Mouse (Mus musculus): ENCODE data around the gene Creb3l4. TPM values are rescaled to one million over a fixed set of nuclear protein-coding genes. Genes with fewer than 3 reads are reported as not detected.

The Creb3l4 gene
- polyA plus RNA-seq, 1 experiment from 2014 or later: 6.8 TPM

DNA sequence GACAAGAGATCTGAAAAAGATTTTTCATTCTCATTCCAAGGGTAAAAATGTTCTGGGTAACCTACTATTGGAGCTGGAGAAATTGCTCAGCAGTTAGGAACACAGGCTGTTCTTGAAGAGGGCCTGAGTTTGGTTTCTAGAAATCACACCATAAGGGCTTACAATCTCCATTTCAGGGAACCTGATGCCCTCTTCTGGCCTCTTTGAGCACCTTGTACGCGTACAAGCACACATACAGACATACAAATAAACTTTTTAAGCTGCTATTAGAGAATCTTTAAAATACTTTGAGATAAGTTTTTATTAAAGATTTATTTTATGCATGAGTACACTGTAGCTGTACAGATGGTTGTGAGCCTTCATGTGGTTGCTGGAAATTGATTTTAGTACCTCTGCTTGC is 38.7 kb downstream of the Creb3l4 start:
- WGBS: 93% methylated on average over 2 of the region's 2 CpGs
- H3K4me2 ChIP-seq (replicated peaks; ENCODE audit: low read depth, low read length): no peak overlapping the region
- H3K36me3 ChIP-seq (ENCODE audit: insufficient read depth, low read length): peaks cover 26% of the 10 kb centered on the region
- H3K4me3 ChIP-seq (ENCODE audit: low read length): no peak overlapping the region
- H3K9me3 ChIP-seq (ENCODE audit: low read length): no peaks in the 10 kb centered on the region
- H3K27me3 ChIP-seq (ENCODE audit: insufficient read depth, low read length): no peaks in the 10 kb centered on the region
- no peak overlapping the region for H3K9ac ChIP-seq (replicated peaks; ENCODE audit: low read length)
- no peak overlapping the region for H3K27ac ChIP-seq (ENCODE audit: low read length)
- H3K4me1 ChIP-seq (ENCODE audit: insufficient read depth, low read length): 0 out of 2 replicates have a peak, but pooled peaks cover 2% of the 10 kb centered on the region
- no peak for ATAC-seq (ENCODE audit: low FRiP score, low TSS enrichment)

DNA sequence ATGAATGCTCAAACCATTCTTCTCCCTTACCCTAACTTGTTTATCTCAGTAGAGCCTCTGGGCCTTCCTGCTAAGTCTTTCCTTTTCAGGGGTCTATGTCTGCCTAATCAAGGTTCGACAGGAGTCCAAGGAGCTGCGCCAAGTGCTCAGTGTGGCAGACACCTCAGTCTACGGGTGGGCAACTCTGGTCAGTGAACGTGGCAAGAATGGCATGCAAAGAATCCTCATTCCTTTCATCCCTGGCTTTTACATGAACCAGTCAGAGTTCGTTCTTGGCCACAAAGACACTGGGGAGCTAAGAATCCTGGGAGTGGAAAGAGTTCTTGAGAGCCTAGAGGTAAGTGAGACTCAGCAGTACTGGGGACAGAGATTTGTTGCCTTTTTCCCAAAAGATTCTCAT is 39.7 kb downstream of the Creb3l4 start:
- Histone ChIP-seq H3K9me3 (ENCODE audit: low read length) (no peaks in the 10 kb centered on the region), H3K4me1 (ENCODE audit: insufficient read depth, low read length) (0 out of 2 replicates have a peak, but pooled peaks cover 2% of the 10 kb centered on the region), H3K27me3 (ENCODE audit: insufficient read depth, low read length) (no peaks in the 10 kb centered on the region), H3K4me2 (replicated peaks; ENCODE audit: low read depth, low read length) (no peak overlapping the region), H3K36me3 (ENCODE audit: insufficient read depth, low read length) (peaks cover 16% of the 10 kb centered on the region), H3K27ac (ENCODE audit: low read length) (no peak overlapping the region), H3K9ac (replicated peaks; ENCODE audit: low read length) (no peak overlapping the region), H3K4me3 (ENCODE audit: low read length) (no peak overlapping the region)
- ATAC-seq (ENCODE audit: low FRiP score, low TSS enrichment): no peak
- 63% methylated on average over 5 of the region's 5 CpGs for WGBS

DNA sequence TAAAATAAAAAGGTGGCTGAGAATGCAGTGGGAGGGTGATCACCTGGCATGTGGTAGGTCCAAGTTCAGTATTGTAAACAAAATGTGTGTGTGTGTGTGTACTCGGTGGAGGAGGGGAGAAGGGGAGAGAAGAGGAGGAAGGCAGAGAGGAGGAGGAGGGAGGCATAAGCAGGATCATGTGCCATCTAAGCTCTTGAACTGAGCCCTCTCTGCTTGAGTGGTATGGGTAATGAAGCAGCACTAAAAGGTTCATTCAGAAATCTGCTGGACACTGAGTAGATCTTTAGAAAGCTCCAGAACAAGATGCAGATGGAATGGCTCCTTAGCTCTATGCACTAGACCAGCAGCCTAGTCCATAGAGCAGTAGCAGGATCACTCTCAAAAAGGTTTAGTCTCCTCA is 40.4 kb downstream of the Creb3l4 start:
- peak; percentile 68 for ATAC-seq (ENCODE audit: low FRiP score, low TSS enrichment)
- Histone ChIP-seq H3K4me3 (ENCODE audit: low read length) (no peak overlapping the region), H3K27ac (ENCODE audit: low read length) (no peak overlapping the region), H3K4me2 (replicated peaks; ENCODE audit: low read depth, low read length) (no peak overlapping the region), H3K9me3 (ENCODE audit: low read length) (no peaks in the 10 kb centered on the region), H3K36me3 (ENCODE audit: insufficient read depth, low read length) (peaks cover 9% of the 10 kb centered on the region; the same call in 1 of the 2 replicates), H3K4me1 (ENCODE audit: insufficient read depth, low read length) (0 out of 2 replicates have a peak, but pooled peaks cover 2% of the 10 kb centered on the region), H3K27me3 (ENCODE audit: insufficient read depth, low read length) (no peaks in the 10 kb centered on the region), H3K9ac (replicated peaks; ENCODE audit: low read length) (no peak overlapping the region)
- 50% methylated on average over 1 of the region's 1 CpGs for WGBS

DNA sequence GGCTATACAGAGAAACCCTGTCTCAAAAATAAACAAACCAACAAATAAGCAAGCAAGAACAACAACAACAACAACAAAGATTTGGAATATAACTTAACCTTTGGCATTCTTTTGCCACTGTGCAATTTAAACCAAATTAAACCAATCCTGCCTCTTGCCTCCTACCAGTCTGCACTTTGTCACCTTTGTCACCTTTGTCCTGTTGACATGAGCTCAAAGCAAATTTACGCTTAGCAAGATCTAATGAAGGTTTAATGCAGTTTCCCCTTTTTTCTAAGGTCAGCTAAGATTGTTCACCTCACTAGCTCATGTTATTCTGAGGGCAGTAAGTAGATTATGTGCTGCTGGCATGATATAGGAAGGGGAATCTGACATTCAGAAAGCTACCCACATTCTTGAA is 45.8 kb downstream of the Creb3l4 start:
- no peak overlapping the region for H3K4me3 ChIP-seq (ENCODE audit: low read length)
- no peaks in the 10 kb centered on the region for H3K27me3 ChIP-seq (ENCODE audit: insufficient read depth, low read length)
- no peaks in the 10 kb centered on the region for H3K4me1 ChIP-seq (ENCODE audit: insufficient read depth, low read length)
- ATAC-seq (ENCODE audit: low FRiP score, low TSS enrichment): no peak
- no peak overlapping the region for H3K27ac ChIP-seq (ENCODE audit: low read length)
- no peaks in the 10 kb centered on the region for H3K9me3 ChIP-seq (ENCODE audit: low read length)
- WGBS: 78% methylated on average over 1 of the region's 1 CpGs
- H3K4me2 ChIP-seq (replicated peaks; ENCODE audit: low read depth, low read length): no peak overlapping the region
- H3K36me3 ChIP-seq (ENCODE audit: insufficient read depth, low read length): no peaks in the 10 kb centered on the region
- no peak overlapping the region for H3K9ac ChIP-seq (replicated peaks; ENCODE audit: low read length)

DNA sequence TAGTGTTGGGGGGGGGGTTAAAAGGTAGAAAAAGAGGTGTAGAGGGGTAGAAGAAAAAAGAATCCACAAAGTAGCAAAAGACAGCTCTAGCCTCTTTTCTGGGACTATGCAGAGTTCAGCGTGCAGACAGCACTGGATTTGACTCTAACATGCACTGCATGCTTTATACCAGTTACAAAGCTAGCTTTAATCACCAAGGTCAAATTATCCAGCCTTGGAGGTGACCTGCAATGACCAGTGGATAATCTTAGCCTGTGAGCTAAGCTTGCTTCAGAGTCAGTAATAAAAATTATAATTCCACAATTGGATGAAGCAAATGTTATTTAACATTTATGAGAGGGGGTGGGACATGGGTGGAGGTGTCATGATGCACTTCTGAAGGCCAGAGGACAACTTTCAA is 47.7 kb downstream of the Creb3l4 start:
- no peaks in the 10 kb centered on the region for H3K4me1 ChIP-seq (ENCODE audit: insufficient read depth, low read length)
- H3K9me3 ChIP-seq (ENCODE audit: low read length): no peaks in the 10 kb centered on the region
- no peak overlapping the region for H3K4me2 ChIP-seq (replicated peaks; ENCODE audit: low read depth, low read length)
- H3K4me3 ChIP-seq (ENCODE audit: low read length): no peak overlapping the region
- no peaks in the 10 kb centered on the region for H3K27me3 ChIP-seq (ENCODE audit: insufficient read depth, low read length)
- ATAC-seq (ENCODE audit: low FRiP score, low TSS enrichment): no peak
- H3K9ac ChIP-seq (replicated peaks; ENCODE audit: low read length): no peak overlapping the region
- 79% methylated on average over 1 of the region's 1 CpGs for WGBS
- H3K27ac ChIP-seq (ENCODE audit: low read length): no peak overlapping the region
- H3K36me3 ChIP-seq (ENCODE audit: insufficient read depth, low read length): no peaks in the 10 kb centered on the region

DNA sequence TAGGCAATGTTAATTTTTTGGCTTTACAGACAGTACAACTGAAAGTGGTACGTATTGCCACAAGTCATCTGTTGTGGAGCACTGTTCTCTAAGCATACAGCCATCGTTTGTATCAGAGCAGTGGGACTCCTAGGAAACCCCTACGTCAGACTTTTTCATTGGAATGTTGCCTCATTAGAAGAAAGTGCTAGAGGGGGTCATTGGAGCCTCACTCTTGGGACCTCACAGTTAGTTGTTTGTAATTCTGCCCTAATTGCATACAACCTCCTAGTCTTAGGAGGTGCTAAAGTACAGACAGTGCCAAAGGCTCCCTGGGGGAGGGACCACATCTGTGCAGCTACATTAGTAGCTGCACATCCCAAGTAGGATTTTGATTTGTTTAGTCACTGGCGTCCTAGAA is 48.6 kb downstream of the Creb3l4 start:
- Histone ChIP-seq H3K4me1 (ENCODE audit: insufficient read depth, low read length) (no peaks in the 10 kb centered on the region), H3K27ac (ENCODE audit: low read length) (no peak overlapping the region), H3K4me2 (replicated peaks; ENCODE audit: low read depth, low read length) (no peak overlapping the region), H3K9ac (replicated peaks; ENCODE audit: low read length) (no peak overlapping the region), H3K36me3 (ENCODE audit: insufficient read depth, low read length) (no peaks in the 10 kb centered on the region), H3K4me3 (ENCODE audit: low read length) (no peak overlapping the region), H3K9me3 (ENCODE audit: low read length) (no peaks in the 10 kb centered on the region), H3K27me3 (ENCODE audit: insufficient read depth, low read length) (no peaks in the 10 kb centered on the region)
- WGBS: 50% methylated on average over 4 of the region's 4 CpGs
- ATAC-seq (ENCODE audit: low FRiP score, low TSS enrichment): no peak

DNA sequence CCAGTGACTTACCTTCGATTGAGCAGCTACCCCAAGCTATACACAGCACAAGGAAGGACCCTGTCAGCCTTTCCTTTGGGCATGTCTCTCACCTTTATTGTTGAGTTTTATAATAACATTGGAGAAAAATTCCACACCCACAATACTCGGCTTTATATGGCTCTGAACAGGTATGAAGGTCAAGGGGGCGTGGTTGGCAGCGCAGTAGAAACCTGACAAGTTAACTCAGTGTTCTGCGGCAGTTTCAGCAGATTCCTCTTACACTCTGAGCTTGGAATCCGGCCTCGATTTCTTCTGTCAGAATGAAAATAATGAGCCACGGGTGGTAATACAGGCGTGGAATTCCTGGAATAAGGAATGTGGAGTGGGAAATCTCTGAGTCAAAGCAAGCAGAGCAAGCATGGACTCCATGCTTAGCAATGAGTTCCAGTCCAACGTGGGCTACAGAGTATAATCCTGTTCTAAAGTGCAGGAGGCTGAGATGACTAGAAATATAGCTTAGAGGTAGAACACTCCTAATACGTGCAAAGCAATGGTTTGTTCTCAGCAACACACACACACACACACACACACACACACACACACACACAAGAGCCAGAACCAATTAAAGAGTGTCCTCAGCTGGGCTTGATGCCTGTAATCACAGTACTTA is 52.3 kb downstream of the Creb3l4 start:
- WGBS: 79% methylated on average over 11 of the region's 11 CpGs
- Histone ChIP-seq H3K9ac (replicated peaks; ENCODE audit: low read length) (no peak overlapping the region), H3K9me3 (ENCODE audit: low read length) (no peaks in the 10 kb centered on the region), H3K36me3 (ENCODE audit: insufficient read depth, low read length) (no peaks in the 10 kb centered on the region), H3K4me2 (replicated peaks; ENCODE audit: low read depth, low read length) (no peak overlapping the region), H3K27ac (ENCODE audit: low read length) (no peak overlapping the region), H3K4me1 (ENCODE audit: insufficient read depth, low read length) (no peaks in the 10 kb centered on the region), H3K27me3 (ENCODE audit: insufficient read depth, low read length) (no peaks in the 10 kb centered on the region), H3K4me3 (ENCODE audit: low read length) (no peak overlapping the region)
- ATAC-seq (ENCODE audit: low FRiP score, low TSS enrichment): no peak

Small RNA genes within 50 kb of the gene (microRNA-seq; reads per million reads assigned to microRNA genes)
- not detected for gene Mir7012

Other genes starting within 250 kb of the Creb3l4 start
- gene Hax1, start 244.7 kb downstream of the Creb3l4 start, polyA plus RNA-seq (2015; fragmentation: Nextera tagmentation; extraction: Ambion mirVana): 175 and 189 TPM in 2 replicates
- 184 and 187 TPM in 2 replicates for gene 4933434E20Rik, start 191.9 kb downstream of the Creb3l4 start, polyA plus RNA-seq (2015; fragmentation: Nextera tagmentation; extraction: Ambion mirVana)
- gene Ubap2l, start 190.9 kb downstream of the Creb3l4 start, polyA plus RNA-seq (2015; fragmentation: Nextera tagmentation; extraction: Ambion mirVana): 152 and 198 TPM in 2 replicates
- gene Tpm3, start 170.9 kb downstream of the Creb3l4 start, polyA plus RNA-seq (2015; fragmentation: Nextera tagmentation; extraction: Ambion mirVana): 543 and 583 TPM in 2 replicates
- 0.36 and 0.60 TPM in 2 replicates for gene Nup210l, start 139.4 kb downstream of the Creb3l4 start, polyA plus RNA-seq (2015; fragmentation: Nextera tagmentation; extraction: Ambion mirVana)
- gene Rps27, start 29.9 kb downstream of the Creb3l4 start, polyA plus RNA-seq (2015; fragmentation: Nextera tagmentation; extraction: Ambion mirVana): 1,193 and 1,390 TPM in 2 replicates
- 37.2 and 42.6 TPM in 2 replicates for gene Rab13, start 29.8 kb downstream of the Creb3l4 start, polyA plus RNA-seq (2015; fragmentation: Nextera tagmentation; extraction: Ambion mirVana)
- 103 and 105 TPM in 2 replicates for gene Jtb, start 11.9 kb downstream of the Creb3l4 start, polyA plus RNA-seq (2015; fragmentation: Nextera tagmentation; extraction: Ambion mirVana)
- gene Slc39a1, start 4.7 kb upstream of the Creb3l4 start, polyA plus RNA-seq (2015; fragmentation: Nextera tagmentation; extraction: Ambion mirVana): 108 and 114 TPM in 2 replicates
- gene Crtc2, start 10.7 kb upstream of the Creb3l4 start, polyA plus RNA-seq (2015; fragmentation: Nextera tagmentation; extraction: Ambion mirVana): 24.8 and 33.7 TPM in 2 replicates
- 3.7 and 4.7 TPM in 2 replicates for gene Dennd4b, start 21.7 kb upstream of the Creb3l4 start, polyA plus RNA-seq (2015; fragmentation: Nextera tagmentation; extraction: Ambion mirVana)
- gene Gatad2b, start 49.7 kb upstream of the Creb3l4 start, polyA plus RNA-seq (2015; fragmentation: Nextera tagmentation; extraction: Ambion mirVana): 11.3 and 15.4 TPM in 2 replicates
- gene Slc27a3, start 146.4 kb upstream of the Creb3l4 start, polyA plus RNA-seq (2015; fragmentation: Nextera tagmentation; extraction: Ambion mirVana): 15.7 and 18.3 TPM in 2 replicates
- gene Ints3, start 190.1 kb upstream of the Creb3l4 start, polyA plus RNA-seq (2015; fragmentation: Nextera tagmentation; extraction: Ambion mirVana): 32.7 and 33.3 TPM in 2 replicates
- 20.0 and 20.5 TPM in 2 replicates for gene Npr1, start 222.4 kb upstream of the Creb3l4 start, polyA plus RNA-seq (2015; fragmentation: Nextera tagmentation; extraction: Ambion mirVana)
- 219 and 223 TPM in 2 replicates for gene Ilf2, start 232.6 kb upstream of the Creb3l4 start, polyA plus RNA-seq (2015; fragmentation: Nextera tagmentation; extraction: Ambion mirVana)
- gene Snapin, start 247.5 kb upstream of the Creb3l4 start, polyA plus RNA-seq (2015; fragmentation: Nextera tagmentation; extraction: Ambion mirVana): 73.9 and 80.1 TPM in 2 replicates